Mouse (Mus musculus) midbrain, embryonic 13.5 days (tissue): ENCODE measurements around the gene Slf2. TPM values are rescaled to one million over a fixed set of nuclear protein-coding genes. Genes with fewer than 3 reads are reported as not detected.

ENCODE experiments used
- ATAC-seq: fragments of 200-750 bp; cut with Nextera tagmentation; 2 replicates; pipeline ENCODE4 v1.8.0; 2017; ENCODE audit warnings: mild to moderate bottlenecking, moderate TSS enrichment, moderate library complexity
- H3K27ac ChIP-seq: fragments of 300-500 bp; sonication (generic); 2 replicates; pipeline ENCODE4 v1.5.1; 2015; ENCODE audit warnings: inconsistent platforms, mild to moderate bottlenecking, moderate library complexity
- H3K27me3 ChIP-seq: fragments of 300-500 bp; sonication (generic); 2 replicates; pipeline ENCODE4 v1.6.1; 2015; ENCODE audit warnings: mild to moderate bottlenecking, inconsistent platforms
- H3K36me3 ChIP-seq: fragments of 300-500 bp; sonication (generic); 2 replicates; pipeline ENCODE4 v1.6.1; 2015; ENCODE audit warnings: mild to moderate bottlenecking, inconsistent platforms
- H3K4me1 ChIP-seq: fragments of 300-500 bp; sonication (generic); replicated peaks from 2 replicates; pipeline ENCODE4 v1.6.1; 2015; ENCODE audit warnings: inconsistent platforms
- H3K4me2 ChIP-seq: fragments of 300-500 bp; sonication (generic); replicated peaks from 2 replicates; pipeline ENCODE4 v1.6.1; 2015; ENCODE audit warnings: moderate library complexity, mild to moderate bottlenecking, inconsistent platforms
- H3K4me3 ChIP-seq: fragments of 300-500 bp; sonication (generic); replicated peaks from 2 replicates; pipeline ENCODE4 v1.5.1; 2015; ENCODE audit warnings: mild to moderate bottlenecking, inconsistent platforms
- H3K9ac ChIP-seq: fragments of 300-500 bp; sonication (generic); replicated peaks from 2 replicates; pipeline ENCODE4 v1.6.1; 2015; ENCODE audit warnings: mild to moderate bottlenecking, inconsistent platforms
- H3K9me3 ChIP-seq: fragments of 300-500 bp; sonication (generic); 2 replicates; pipeline ENCODE4 v1.6.1; 2016; ENCODE audit warnings: mild to moderate bottlenecking, inconsistent platforms
- WGBS: fragments of 180-500 bp; shearing (Covaris S2); methylation state at CpG from one replicate; pipeline ENCODE4 v1.1.7; 2015; 5-methylcytosine and 5-hydroxymethylcytosine counted together
- polyA plus RNA-seq: library from polyadenylated mRNA; unstranded; fragments of >200 nt; fragmentation: Nextera tagmentation; extraction: Ambion mirVana; gene quantifications from 2 replicates; pipeline ENCODE4 v1.2.1, GENCODE M21; 2015

Slf2 gene
- polyA plus RNA-seq, 1 experiment from 2014 or later = 30.2 TPM

- no peaks in the 10 kb centered on the region for H3K9me3 ChIP-seq
- no peak overlapping the region for H3K4me2 ChIP-seq
- no peak overlapping the region for H3K4me3 ChIP-seq
- no peaks in the 10 kb centered on the region for H3K27me3 ChIP-seq
- H3K9ac ChIP-seq = no peak overlapping the region
- 99% methylated on average over 2 of the region's 2 CpGs for WGBS
- H3K36me3 ChIP-seq = peaks cover 77% of the 10 kb centered on the region
- no peak for ATAC-seq
- no peak overlapping the region for H3K27ac ChIP-seq
- no peaks in the 10 kb centered on the region for H3K4me1 ChIP-seq
Observed at GRCm38 (mm10) chr19:44959633-44960032, 28.7 kb downstream of the Slf2 start.

DNA sequence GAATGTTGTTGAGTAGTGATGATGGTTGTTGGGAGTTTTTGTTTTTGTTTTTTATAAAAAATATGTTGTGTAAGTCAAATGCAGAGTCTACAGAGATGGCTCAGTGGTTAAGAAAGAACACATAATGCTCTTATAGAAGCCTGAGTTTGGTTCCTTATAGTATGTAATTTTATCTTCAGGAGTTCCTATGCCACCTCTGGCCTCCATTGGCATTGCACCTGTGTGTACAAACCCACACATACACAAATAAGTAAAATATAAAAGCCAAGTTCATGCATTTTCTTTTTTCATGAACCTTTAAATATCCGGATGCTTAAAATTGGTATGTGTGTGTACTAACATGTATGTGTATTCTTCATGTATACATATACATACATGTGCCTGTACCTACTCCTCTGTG is 35.0 kb downstream of the Slf2 start:
- ATAC-seq = no peak
- WGBS = 100% methylated on average over 1 of the region's 1 CpGs
- Histone ChIP-seq H3K9ac (no peak overlapping the region), H3K4me2 (no peak overlapping the region), H3K4me1 (no peaks in the 10 kb centered on the region), H3K27ac (no peak overlapping the region), H3K9me3 (no peaks in the 10 kb centered on the region), H3K27me3 (no peaks in the 10 kb centered on the region), H3K36me3 (peaks cover 79% of the 10 kb centered on the region), H3K4me3 (no peak overlapping the region)

DNA sequence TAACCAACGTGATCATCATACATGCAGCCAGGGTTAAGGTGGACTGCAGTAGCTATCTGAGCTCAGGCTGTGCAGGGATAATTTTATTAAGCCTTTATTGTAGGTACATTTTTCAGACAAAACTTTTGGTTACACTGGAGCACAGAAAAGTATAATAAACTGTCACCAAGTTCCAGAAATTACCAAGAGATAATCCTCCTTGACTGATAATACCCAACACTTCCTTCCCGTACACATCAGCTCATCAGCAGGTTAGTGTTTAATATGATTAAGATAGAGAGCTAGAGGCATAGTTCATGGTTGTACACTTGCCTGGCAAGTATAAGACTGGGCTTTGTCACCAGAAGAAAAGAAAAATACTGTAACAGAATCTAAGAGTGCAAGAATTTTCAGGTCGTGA is 37.4 kb downstream of the Slf2 start:
- peaks cover 85% of the 10 kb centered on the region for H3K36me3 ChIP-seq
- H3K9me3 ChIP-seq = no peaks in the 10 kb centered on the region
- H3K27ac ChIP-seq = no peak overlapping the region
- 94% methylated on average over 3 of the region's 3 CpGs for WGBS
- ATAC-seq = no peak
- no peak overlapping the region for H3K9ac ChIP-seq
- H3K4me1 ChIP-seq = no peaks in the 10 kb centered on the region
- no peaks in the 10 kb centered on the region for H3K27me3 ChIP-seq
- no peak overlapping the region for H3K4me3 ChIP-seq
- H3K4me2 ChIP-seq = no peak overlapping the region

DNA sequence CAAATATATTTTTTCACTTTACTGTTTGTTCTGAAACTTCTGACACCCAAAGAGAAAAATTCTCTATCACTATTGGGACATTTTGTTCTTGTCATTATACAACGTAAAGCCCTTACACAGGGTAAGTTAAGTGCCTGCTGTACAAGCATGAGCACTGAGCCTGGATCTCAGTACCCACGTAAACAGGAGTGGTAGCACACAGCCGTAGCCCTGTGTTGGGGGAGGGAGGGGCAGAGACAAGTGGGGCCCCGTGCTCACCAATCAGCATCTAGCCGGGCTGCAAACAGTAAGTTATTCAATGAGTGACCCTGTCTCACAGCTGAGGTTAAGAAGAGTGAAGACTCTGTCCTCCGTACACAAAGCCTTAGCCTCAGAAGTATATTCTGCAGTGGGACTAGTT is 45.7 kb downstream of the Slf2 start:
- H3K27ac ChIP-seq = no peak overlapping the region
- no peak for ATAC-seq
- no peak overlapping the region for H3K4me2 ChIP-seq
- H3K4me3 ChIP-seq = no peak overlapping the region
- no peak overlapping the region for H3K9ac ChIP-seq
- no peaks in the 10 kb centered on the region for H3K4me1 ChIP-seq
- H3K36me3 ChIP-seq = peaks cover 91% of the 10 kb centered on the region
- 86% methylated on average over 6 of the region's 6 CpGs for WGBS
- no peaks in the 10 kb centered on the region for H3K27me3 ChIP-seq
- H3K9me3 ChIP-seq = no peaks in the 10 kb centered on the region

GRCm38 (mm10) chr19:44977148-44977547 is 46.2 kb downstream of the Slf2 start:
- no peak overlapping the region for H3K4me2 ChIP-seq
- H3K9ac ChIP-seq = no peak overlapping the region
- H3K4me1 ChIP-seq = no peaks in the 10 kb centered on the region
- no peak overlapping the region for H3K27ac ChIP-seq
- H3K27me3 ChIP-seq = no peaks in the 10 kb centered on the region
- no peaks in the 10 kb centered on the region for H3K9me3 ChIP-seq
- H3K36me3 ChIP-seq = peaks cover 93% of the 10 kb centered on the region
- ATAC-seq = no peak
- H3K4me3 ChIP-seq = no peak overlapping the region
- 94% methylated on average over 6 of the region's 6 CpGs for WGBS

GRCm38 (mm10) chr19:44980787-44981186 is 49.8 kb downstream of the Slf2 start:
- Histone ChIP-seq H3K36me3 (peaks cover 65% of the 10 kb centered on the region), H3K4me3 (no peak overlapping the region), H3K9ac (no peak overlapping the region), H3K9me3 (no peaks in the 10 kb centered on the region), H3K27ac (no peak overlapping the region), H3K27me3 (no peaks in the 10 kb centered on the region), H3K4me2 (no peak overlapping the region), H3K4me1 (no peaks in the 10 kb centered on the region)
- no peak for ATAC-seq
- 94% methylated on average over 2 of the region's 2 CpGs for WGBS

GRCm38 (mm10) chr19:44982477-44983115 is 51.6 kb downstream of the Slf2 start:
- Histone ChIP-seq H3K9me3 (no peaks in the 10 kb centered on the region), H3K36me3 (peaks cover 47% of the 10 kb centered on the region), H3K27ac (no peak overlapping the region; the same call in 1 of the 2 replicates), H3K4me2 (no peak overlapping the region), H3K4me1 (no peaks in the 10 kb centered on the region), H3K4me3 (no peak overlapping the region), H3K9ac (no peak overlapping the region), H3K27me3 (no peaks in the 10 kb centered on the region)
- no peak for ATAC-seq
- WGBS = 86% methylated on average over 7 of the region's 7 CpGs

DNA sequence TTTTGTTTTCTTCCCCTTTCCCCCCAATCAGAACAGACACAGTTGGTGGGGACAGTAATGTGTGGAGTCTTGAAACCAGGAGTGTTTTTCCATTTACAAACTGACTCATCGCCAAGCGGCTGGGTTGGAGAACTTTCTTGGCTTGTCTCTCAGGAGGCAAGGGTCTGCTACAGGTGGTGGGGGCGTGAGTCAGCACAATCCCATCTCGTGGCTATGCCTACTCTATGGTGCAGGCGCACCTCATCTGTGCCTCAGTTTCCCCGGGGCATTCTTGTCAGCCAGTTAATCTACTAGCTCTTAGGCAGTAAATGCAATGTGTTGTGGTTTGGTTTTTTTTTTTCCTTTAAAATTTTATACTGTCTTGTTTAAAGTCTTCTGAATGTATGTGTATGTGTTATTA is 52.4 kb downstream of the Slf2 start:
- H3K9me3 ChIP-seq = no peaks in the 10 kb centered on the region
- no peak overlapping the region for H3K4me3 ChIP-seq
- H3K27ac ChIP-seq = no peak overlapping the region
- no peak overlapping the region for H3K4me2 ChIP-seq
- 0 out of 2 replicates have a peak, but pooled peaks cover 3% of the 10 kb centered on the region for H3K4me1 ChIP-seq
- H3K9ac ChIP-seq = no peak overlapping the region
- ATAC-seq = no peak
- peaks cover 39% of the 10 kb centered on the region for H3K36me3 ChIP-seq
- WGBS = 94% methylated on average over 6 of the region's 6 CpGs
- H3K27me3 ChIP-seq = no peaks in the 10 kb centered on the region

DNA sequence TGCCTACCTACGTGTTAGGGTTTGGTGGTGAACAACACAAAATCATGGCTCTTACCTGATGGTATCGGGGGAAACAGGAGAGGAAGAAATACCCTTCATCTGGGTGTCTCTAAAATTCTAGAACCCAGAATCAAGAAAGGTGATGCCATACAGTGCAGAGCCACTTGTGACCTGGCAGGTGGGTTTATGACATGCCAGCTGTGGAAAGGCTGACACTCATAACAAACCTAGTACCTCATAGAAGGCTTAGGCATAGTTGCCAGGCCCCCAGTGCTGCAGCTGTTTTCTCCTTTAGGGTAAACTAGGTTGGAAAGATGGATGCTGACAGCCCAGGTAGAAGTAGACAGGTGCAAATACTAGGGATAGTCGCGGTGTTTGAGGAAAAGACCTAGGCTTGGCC is 53.5 kb downstream of the Slf2 start:
- Histone ChIP-seq H3K4me3 (no peak overlapping the region), H3K4me2 (no peak overlapping the region), H3K4me1 (peaks cover 7% of the 10 kb centered on the region; the same call in 1 of the 2 replicates), H3K27ac (no peak overlapping the region), H3K9ac (no peak overlapping the region), H3K36me3 (peaks cover 31% of the 10 kb centered on the region), H3K27me3 (no peaks in the 10 kb centered on the region), H3K9me3 (no peaks in the 10 kb centered on the region)
- WGBS = 95% methylated on average over 4 of the region's 4 CpGs
- ATAC-seq = no peak

DNA sequence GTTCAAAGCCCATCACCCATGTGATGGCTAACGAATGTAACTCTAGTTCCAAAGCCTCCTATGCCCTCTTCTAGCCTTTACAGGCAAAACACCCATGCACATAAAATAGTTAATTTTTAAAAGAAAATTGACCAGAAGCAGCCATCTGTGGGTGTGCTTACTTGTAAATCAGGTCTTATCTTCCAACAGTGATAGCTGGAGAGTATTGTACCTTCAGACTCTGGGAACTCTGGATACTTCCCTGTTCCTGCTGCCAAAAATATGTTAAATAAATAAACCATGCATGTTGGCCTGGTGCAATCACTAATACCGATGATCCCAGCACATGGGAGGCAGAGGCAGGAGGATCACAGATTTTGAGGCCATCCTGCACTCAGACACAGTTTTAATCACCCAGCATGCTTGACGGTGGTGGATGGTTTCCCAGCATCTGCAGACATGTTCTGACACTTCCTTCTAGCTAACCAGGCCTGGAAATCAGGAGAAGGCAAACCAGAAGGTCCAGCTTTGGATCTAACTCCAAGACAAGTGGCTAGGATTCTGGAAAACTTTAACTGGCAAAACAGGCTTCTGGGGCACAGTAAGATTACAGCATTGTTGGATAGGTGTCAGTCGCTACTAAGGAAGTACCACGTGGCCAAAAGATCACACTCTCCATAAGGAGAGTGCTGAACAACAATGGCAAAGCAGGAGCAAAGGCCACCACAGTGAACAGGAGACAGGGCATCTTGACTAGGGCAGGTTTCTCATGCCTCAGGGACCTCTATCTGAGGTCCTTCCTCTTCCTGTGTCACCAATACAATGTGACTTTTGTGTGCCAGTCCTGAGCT is 54.4 kb downstream of the Slf2 start:
- Histone ChIP-seq H3K27ac (no peak overlapping the region), H3K36me3 (peaks cover 23% of the 10 kb centered on the region), H3K9ac (no peak overlapping the region), H3K4me1 (peaks cover 17% of the 10 kb centered on the region), H3K27me3 (no peaks in the 10 kb centered on the region), H3K4me2 (no peak overlapping the region), H3K9me3 (no peaks in the 10 kb centered on the region), H3K4me3 (no peak overlapping the region)
- no peak for ATAC-seq
- WGBS = 76% methylated on average over 5 of the region's 5 CpGs

DNA sequence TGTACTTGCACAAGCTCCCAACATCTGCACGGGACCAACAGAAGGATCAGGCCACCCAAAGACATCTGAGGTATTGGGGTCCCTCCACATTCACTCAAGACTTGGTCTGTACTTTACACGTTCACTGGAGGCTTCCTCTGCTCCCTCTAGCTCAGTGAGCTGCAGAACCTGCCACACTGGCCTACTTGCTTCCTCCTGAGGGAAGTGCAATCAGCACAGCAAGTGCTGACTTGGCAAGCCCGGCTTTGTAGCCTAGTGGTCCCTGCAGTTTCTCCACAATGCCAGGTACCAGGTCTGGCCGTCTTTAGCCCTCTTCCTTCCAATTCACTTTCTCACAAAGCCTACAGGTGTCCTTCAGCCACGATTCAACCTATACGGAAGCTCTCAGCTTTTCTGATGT is 56.1 kb downstream of the Slf2 start:
- H3K4me2 ChIP-seq = no peak overlapping the region
- H3K9ac ChIP-seq = no peak overlapping the region
- H3K27ac ChIP-seq = no peak overlapping the region
- WGBS = 76% methylated on average over 6 of the region's 6 CpGs
- peaks cover 10% of the 10 kb centered on the region for H3K36me3 ChIP-seq
- H3K4me1 ChIP-seq = peaks cover 31% of the 10 kb centered on the region
- no peaks in the 10 kb centered on the region for H3K9me3 ChIP-seq
- no peak overlapping the region for H3K4me3 ChIP-seq
- H3K27me3 ChIP-seq = no peaks in the 10 kb centered on the region
- no peak for ATAC-seq

- Histone ChIP-seq H3K27me3 (no peaks in the 10 kb centered on the region), H3K27ac (no peak overlapping the region), H3K9ac (no peak overlapping the region), H3K4me3 (no peak overlapping the region), H3K4me1 (peaks cover 37% of the 10 kb centered on the region), H3K4me2 (no peak overlapping the region; the same call in 1 of the 2 replicates), H3K36me3 (peaks cover 13% of the 10 kb centered on the region), H3K9me3 (no peaks in the 10 kb centered on the region)
- no peak for ATAC-seq
- 51% methylated on average over 6 of the region's 6 CpGs for WGBS
Observed at GRCm38 (mm10) chr19:44987851-44988250, 56.9 kb downstream of the Slf2 start.
